7 mouse cellular contexts compared by ENCODE assay signal in the genomic region with DNA sequence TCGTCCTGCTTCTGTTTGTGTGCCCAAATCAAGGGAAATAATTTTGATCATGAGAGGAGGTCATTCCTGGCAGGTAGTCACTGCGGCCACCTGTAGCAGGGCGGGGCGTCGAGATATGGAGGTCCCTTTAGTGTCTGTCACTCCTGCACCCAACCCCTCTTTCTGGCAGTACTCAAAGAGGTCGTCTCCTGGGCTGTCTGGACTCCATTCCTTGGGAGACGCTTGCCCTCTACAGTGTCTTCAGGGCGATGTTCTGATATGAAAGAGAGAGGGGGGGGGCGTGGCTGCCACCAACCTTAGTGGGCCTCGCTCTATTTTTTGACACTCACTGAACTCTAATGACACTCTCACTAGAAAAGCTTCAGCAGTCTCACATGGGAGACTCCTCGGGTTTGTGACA. TPM values are rescaled to one million over a fixed set of nuclear protein-coding genes. Genes with fewer than 3 reads are reported as not detected.
DNase-seq lines count a peak whose midpoint lies in the region; ATAC-seq and TF ChIP-seq lines count a peak whose summit lies in the region.

No protein-coding gene starts in this region.

- H3K4me1 ChIP-seq in lung, embryonic 16.5 days (replicated peaks; ENCODE audit: control insufficient read depth, insufficient read depth, low read length), result peaks cover 13% of the 10 kb centered on the region
- peaks cover 53% of the 10 kb centered on the region for H3K4me1 ChIP-seq in embryonic facial prominence, embryonic 15.5 days
- H3K4me1 ChIP-seq in hindbrain, postnatal 0 days (ENCODE audit: insufficient read depth, low read length), result peaks cover 12% of the 10 kb centered on the region; the same call in 1 of the 2 replicates
- H3K4me1 ChIP-seq in neural tube, embryonic 13.5 days (replicated peaks), result peaks cover 42% of the 10 kb centered on the region

- peak overlapping the region; percentile 57 for H3K9ac ChIP-seq in lung, embryonic 16.5 days (ENCODE audit: low read length)
- peak overlapping the region; percentile 59 for H3K9ac ChIP-seq in embryonic facial prominence, embryonic 15.5 days
- peak overlapping the region; percentile 85 for H3K9ac ChIP-seq in hindbrain, postnatal 0 days (replicated peaks; ENCODE audit: low read length)
- peak overlapping the region; percentile 81 for H3K9ac ChIP-seq in neural tube, embryonic 13.5 days

- no peak for DNase-seq in lung, postnatal 14 days
- peak; percentile 7 for DNase-seq in hindbrain, postnatal 0 days (ENCODE audit: low spot score)
- no peak for DNase-seq in urinary bladder, adult 18-20 months (ENCODE audit: low spot score in 2 of 2)
- DNase-seq in gastrocnemius, postnatal 10 days, result no peak

- peaks cover 15% of the 10 kb centered on the region for H3K36me3 ChIP-seq in lung, embryonic 16.5 days (ENCODE audit: control insufficient read depth, insufficient read depth, low read length)
- peaks cover 18% of the 10 kb centered on the region for H3K36me3 ChIP-seq in embryonic facial prominence, embryonic 15.5 days
- peaks cover 12% of the 10 kb centered on the region; the same call in 1 of the 2 replicates for H3K36me3 ChIP-seq in hindbrain, postnatal 0 days (ENCODE audit: insufficient read depth, low read length)
- peaks cover 21% of the 10 kb centered on the region for H3K36me3 ChIP-seq in neural tube, embryonic 13.5 days

- no peaks in the 10 kb centered on the region for H3K9me3 ChIP-seq in lung, embryonic 16.5 days (ENCODE audit: control insufficient read depth, low read length)
- no peaks in the 10 kb centered on the region for H3K9me3 ChIP-seq in embryonic facial prominence, embryonic 15.5 days (replicated peaks)
- H3K9me3 ChIP-seq in hindbrain, postnatal 0 days (ENCODE audit: low read length), result no peaks in the 10 kb centered on the region
- no peaks in the 10 kb centered on the region for H3K9me3 ChIP-seq in neural tube, embryonic 13.5 days

- no peak for TF ChIP-seq CTCF in hindbrain, postnatal 0 days (IDR thresholded peaks at IDR 0.05; ENCODE audit: low read depth)

- no peaks in the 10 kb centered on the region for H3K27me3 ChIP-seq in lung, embryonic 16.5 days (ENCODE audit: control insufficient read depth, insufficient read depth, low read depth, low read length)
- H3K27me3 ChIP-seq in embryonic facial prominence, embryonic 15.5 days, result no peaks in the 10 kb centered on the region
- no peaks in the 10 kb centered on the region for H3K27me3 ChIP-seq in hindbrain, postnatal 0 days (ENCODE audit: insufficient read depth, low read length)
- peaks cover 9% of the 10 kb centered on the region for H3K27me3 ChIP-seq in neural tube, embryonic 13.5 days

- peak overlapping the region; percentile 62 for H3K4me3 ChIP-seq in lung, embryonic 16.5 days (ENCODE audit: low read length)
- H3K4me3 ChIP-seq in embryonic facial prominence, embryonic 15.5 days (replicated peaks), result peak overlapping the region; percentile 69
- peak overlapping the region; percentile 62 for H3K4me3 ChIP-seq in hindbrain, postnatal 0 days (ENCODE audit: low read length)
- H3K4me3 ChIP-seq in neural tube, embryonic 13.5 days, result peak overlapping the region; percentile 59

- no peak overlapping the region for H3K27ac ChIP-seq in lung, embryonic 16.5 days (ENCODE audit: low read length)
- H3K27ac ChIP-seq in embryonic facial prominence, embryonic 15.5 days (replicated peaks), result peak overlapping the region; percentile 91; the same call in 1 of the 2 replicates
- H3K27ac ChIP-seq in hindbrain, postnatal 0 days, result peak overlapping the region; percentile 92
- H3K27ac ChIP-seq in neural tube, embryonic 13.5 days (replicated peaks), result peak overlapping the region; percentile 89

- WGBS in lung, embryonic 16.5 days, result 48% methylated on average over 11 of the region's 11 CpGs
- WGBS in embryonic facial prominence, embryonic 15.5 days, result 52% methylated on average over 11 of the region's 11 CpGs
- WGBS in hindbrain, postnatal 0 days, result 55% methylated on average over 11 of the region's 11 CpGs
- 61% methylated on average over 11 of the region's 11 CpGs for WGBS in neural tube, embryonic 13.5 days

- no peak for ATAC-seq in lung, embryonic 16.5 days (ENCODE audit: low read depth)
- ATAC-seq in embryonic facial prominence, embryonic 15.5 days (ENCODE audit: insufficient number of reproducible peaks, low FRiP score, low TSS enrichment, low read depth), result no peak
- ATAC-seq in hindbrain, postnatal 0 days, result no peak; the same call in 1 of the 2 replicates
- ATAC-seq in neural tube, embryonic 13.5 days (ENCODE audit: low read depth), result peak; percentile 3; the same call in 1 of the 2 replicates

- H3K4me2 ChIP-seq in lung, embryonic 16.5 days (ENCODE audit: low read depth, low read length), result peak overlapping the region; percentile 50
- H3K4me2 ChIP-seq in embryonic facial prominence, embryonic 15.5 days (replicated peaks), result peak overlapping the region; percentile 94
- H3K4me2 ChIP-seq in hindbrain, postnatal 0 days (ENCODE audit: low read depth, low read length), result peak overlapping the region; percentile 91
- peak overlapping the region; percentile 88 for H3K4me2 ChIP-seq in neural tube, embryonic 13.5 days

RNA-seq across cellular contexts. Expression of gene Irgq, which starts 0.9 kb away (rescaled TPM):
- 5.6 and 6.5 TPM in 2 replicates for polyA plus RNA-seq in lung, embryonic 16.5 days (2015; fragmentation: Nextera tagmentation; extraction: Ambion mirVana)
- 11.2 and 11.4 TPM in 2 replicates for polyA plus RNA-seq in embryonic facial prominence, embryonic 15.5 days (2015; fragmentation: Nextera tagmentation; extraction: Ambion mirVana)
- 103 and 107 TPM in 2 replicates for total RNA-seq in hindbrain, postnatal 0 days (2014; rRNA removed)
- polyA plus RNA-seq in hindbrain, postnatal 0 days (2015; fragmentation: Nextera tagmentation; extraction: Ambion mirVana), result 16.9 and 20.0 TPM in 2 replicates
- 20.9 and 21.2 TPM in 2 replicates for polyA plus RNA-seq in neural tube, embryonic 13.5 days (2015; fragmentation: Nextera tagmentation; extraction: Ambion mirVana)
- total RNA-seq in gastrocnemius, postnatal 10 days (2021), result 10 to 100 TPM; 12.8 to 15.3 TPM

RNA-seq across cellular contexts. Expression of gene Pinlyp, which starts 16.3 kb away (rescaled TPM):
- 0.25 and 0.52 TPM in 2 replicates for polyA plus RNA-seq in lung, embryonic 16.5 days (2015; fragmentation: Nextera tagmentation; extraction: Ambion mirVana)
- 9.4 and 16.4 TPM in 2 replicates for polyA plus RNA-seq in embryonic facial prominence, embryonic 15.5 days (2015; fragmentation: Nextera tagmentation; extraction: Ambion mirVana)
- not detected in 2 replicates for total RNA-seq in hindbrain, postnatal 0 days (2014; rRNA removed)
- not detected in 2 replicates for polyA plus RNA-seq in hindbrain, postnatal 0 days (2015; fragmentation: Nextera tagmentation; extraction: Ambion mirVana)
- not detected in 2 replicates for polyA plus RNA-seq in neural tube, embryonic 13.5 days (2015; fragmentation: Nextera tagmentation; extraction: Ambion mirVana)
- not detected for total RNA-seq in gastrocnemius, postnatal 10 days (2021)

RNA-seq across cellular contexts. Expression of gene Xrcc1, which starts 16.5 kb away (rescaled TPM):
- 112 TPM in 2 replicates for polyA plus RNA-seq in lung, embryonic 16.5 days (2015; fragmentation: Nextera tagmentation; extraction: Ambion mirVana)
- 122 and 127 TPM in 2 replicates for polyA plus RNA-seq in embryonic facial prominence, embryonic 15.5 days (2015; fragmentation: Nextera tagmentation; extraction: Ambion mirVana)
- 36.7 and 50.8 TPM in 2 replicates for total RNA-seq in hindbrain, postnatal 0 days (2014; rRNA removed)
- polyA plus RNA-seq in hindbrain, postnatal 0 days (2015; fragmentation: Nextera tagmentation; extraction: Ambion mirVana), result 44.0 and 45.1 TPM in 2 replicates
- 66.3 and 79.2 TPM in 2 replicates for polyA plus RNA-seq in neural tube, embryonic 13.5 days (2015; fragmentation: Nextera tagmentation; extraction: Ambion mirVana)
- 10 to 100 TPM; 22.5 to 26.3 TPM for total RNA-seq in gastrocnemius, postnatal 10 days (2021)

RNA-seq across cellular contexts. Expression of gene AC161166.1, which starts 17.3 kb away (rescaled TPM):
- 0.33 and 0.43 TPM in 2 replicates for polyA plus RNA-seq in lung, embryonic 16.5 days (2015; fragmentation: Nextera tagmentation; extraction: Ambion mirVana)
- 0.62 and 0.72 TPM in 2 replicates for polyA plus RNA-seq in embryonic facial prominence, embryonic 15.5 days (2015; fragmentation: Nextera tagmentation; extraction: Ambion mirVana)
- total RNA-seq in hindbrain, postnatal 0 days (2014; rRNA removed), result not detected in 2 replicates
- 0.19 and 0.55 TPM in 2 replicates for polyA plus RNA-seq in hindbrain, postnatal 0 days (2015; fragmentation: Nextera tagmentation; extraction: Ambion mirVana)
- polyA plus RNA-seq in neural tube, embryonic 13.5 days (2015; fragmentation: Nextera tagmentation; extraction: Ambion mirVana), result 1.1 and 1.5 TPM in 2 replicates
- total RNA-seq in gastrocnemius, postnatal 10 days (2021), result not detected

RNA-seq across cellular contexts. Expression of gene Zfp428, which starts 22.8 kb away (rescaled TPM):
- polyA plus RNA-seq in lung, embryonic 16.5 days (2015; fragmentation: Nextera tagmentation; extraction: Ambion mirVana), result 30.4 and 31.8 TPM in 2 replicates
- polyA plus RNA-seq in embryonic facial prominence, embryonic 15.5 days (2015; fragmentation: Nextera tagmentation; extraction: Ambion mirVana), result 65.9 and 69.2 TPM in 2 replicates
- 138 and 152 TPM in 2 replicates for total RNA-seq in hindbrain, postnatal 0 days (2014; rRNA removed)
- polyA plus RNA-seq in hindbrain, postnatal 0 days (2015; fragmentation: Nextera tagmentation; extraction: Ambion mirVana), result 219 and 222 TPM in 2 replicates
- 243 and 251 TPM in 2 replicates for polyA plus RNA-seq in neural tube, embryonic 13.5 days (2015; fragmentation: Nextera tagmentation; extraction: Ambion mirVana)
- 10 to 100 TPM; 11.4 to 11.6 TPM for total RNA-seq in gastrocnemius, postnatal 10 days (2021)
